Mouse (Mus musculus): ENCODE results near the gene Psmf1. TPM values are rescaled to one million over a fixed set of nuclear protein-coding genes. Genes with fewer than 3 reads are reported as not detected.
A peak's percentile ranks its signal among the peaks of the same experiment; 100 is the strongest.

Gene Psmf1
- total RNA-seq, 2 experiments from 2014 or later: 34.6 to 36.9 TPM

DNA sequence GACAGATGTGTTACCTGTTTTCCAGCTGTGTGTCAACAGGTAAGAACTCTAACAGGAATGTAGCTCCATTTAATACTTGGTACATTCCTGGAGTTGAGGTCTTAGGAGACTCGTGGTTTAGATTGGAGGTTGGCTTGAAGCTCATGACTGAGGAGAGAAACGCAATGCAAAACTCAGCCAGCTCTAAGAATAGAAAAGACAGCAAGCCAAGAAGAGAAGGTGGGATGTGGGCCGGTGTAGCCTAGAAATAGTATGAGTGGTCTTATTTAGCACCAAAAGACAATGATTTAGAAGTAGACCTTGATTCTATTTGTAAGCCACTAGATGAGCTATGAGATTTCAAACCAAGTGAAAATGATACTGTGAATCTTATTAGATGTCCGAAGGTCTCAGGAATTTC, 28.5 kb downstream of the Psmf1 start:
- no peak for DNase-seq (ENCODE audit: low spot score in 2 of 2)
- TF ChIP-seq CTCF (conservative IDR thresholded peaks at IDR 0.05): no peak
- Histone ChIP-seq H3K27ac (no peak overlapping the region), H3K4me3 (no peak overlapping the region)

DNA sequence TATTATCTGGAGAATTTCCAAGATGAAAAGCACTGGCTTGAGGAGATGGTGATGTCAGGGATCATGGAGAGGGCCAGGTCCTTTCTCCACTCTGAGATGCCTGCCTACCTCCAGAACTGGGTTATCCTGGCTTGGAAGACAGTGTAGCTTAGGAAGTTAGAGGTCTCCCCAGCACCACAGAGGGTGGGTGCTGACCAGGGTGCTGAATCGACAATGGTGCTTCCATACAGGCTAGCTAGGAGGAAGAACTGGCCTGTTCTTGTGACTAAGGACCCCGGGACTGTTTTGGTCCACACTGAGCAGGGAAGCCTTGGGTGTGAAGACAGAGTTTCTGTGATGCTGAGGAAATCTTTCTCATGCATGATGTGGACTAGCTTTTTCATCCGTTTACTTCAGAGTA, 31.3 kb downstream of the Psmf1 start:
- Histone ChIP-seq H3K27ac (no peak overlapping the region), H3K4me3 (no peak overlapping the region)
- no peak for DNase-seq (ENCODE audit: low spot score in 2 of 2)
- no peak for TF ChIP-seq CTCF (conservative IDR thresholded peaks at IDR 0.05)

- peak in 1 of 2 experiments; percentile 21 for DNase-seq (ENCODE audit: low spot score in 2 of 2)
- H3K4me3 ChIP-seq: peak overlapping the region; percentile 75
- TF ChIP-seq CTCF (conservative IDR thresholded peaks at IDR 0.05): no peak
- H3K27ac ChIP-seq: peak overlapping the region; percentile 68; the same call in 1 of the 2 replicates
Measured at GRCm38 (mm10) chr2:151702851-151703190, 41.2 kb downstream of the Psmf1 start.

- peak; percentile 19 to 57 for DNase-seq (ENCODE audit: low spot score in 2 of 2)
- peak; percentile 57 for TF ChIP-seq CTCF (conservative IDR thresholded peaks at IDR 0.05)
- H3K4me3 ChIP-seq: peak overlapping the region; percentile 75
- peak overlapping the region; percentile 68 for H3K27ac ChIP-seq
Measured at GRCm38 (mm10) chr2:151702146-151702850, 41.7 kb downstream of the Psmf1 start.

GRCm38 (mm10) chr2:151701231-151702145, 42.5 kb downstream of the Psmf1 start, which contains the start of gene Tmem74b:
Gene Tmem74b (plus strand): TSS chr2:151702008.
- no peak for DNase-seq (ENCODE audit: low spot score in 2 of 2)
- H3K27ac ChIP-seq: peak within 1 kb of the TSS; percentile 68
- peak within 1 kb of the TSS; percentile 75 for H3K4me3 ChIP-seq
- no peak for TF ChIP-seq CTCF (conservative IDR thresholded peaks at IDR 0.05)

DNA sequence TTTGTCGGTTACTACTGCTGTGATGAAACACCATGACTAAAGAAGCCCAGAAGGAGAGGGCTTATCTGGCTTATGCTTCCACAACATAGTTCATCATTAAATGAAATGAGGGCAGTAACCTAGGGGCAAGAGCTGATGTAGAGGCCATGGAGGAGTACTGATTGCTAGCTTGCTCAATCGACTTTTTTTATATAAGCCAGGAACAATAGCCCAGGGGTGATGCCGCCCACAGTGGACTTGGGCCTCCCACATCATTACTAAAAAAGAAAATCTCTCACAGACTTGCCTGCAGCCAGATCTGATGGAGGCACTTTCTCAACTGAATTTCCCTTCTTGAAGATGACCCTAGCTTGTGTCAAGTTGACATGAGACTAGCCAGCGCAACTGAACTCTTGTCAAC, 61.0 kb downstream of the Psmf1 start:
- H3K4me3 ChIP-seq: no peak overlapping the region
- no peak for TF ChIP-seq CTCF (conservative IDR thresholded peaks at IDR 0.05)
- no peak for DNase-seq (ENCODE audit: low spot score in 2 of 2)
- H3K27ac ChIP-seq: no peak overlapping the region

DNA sequence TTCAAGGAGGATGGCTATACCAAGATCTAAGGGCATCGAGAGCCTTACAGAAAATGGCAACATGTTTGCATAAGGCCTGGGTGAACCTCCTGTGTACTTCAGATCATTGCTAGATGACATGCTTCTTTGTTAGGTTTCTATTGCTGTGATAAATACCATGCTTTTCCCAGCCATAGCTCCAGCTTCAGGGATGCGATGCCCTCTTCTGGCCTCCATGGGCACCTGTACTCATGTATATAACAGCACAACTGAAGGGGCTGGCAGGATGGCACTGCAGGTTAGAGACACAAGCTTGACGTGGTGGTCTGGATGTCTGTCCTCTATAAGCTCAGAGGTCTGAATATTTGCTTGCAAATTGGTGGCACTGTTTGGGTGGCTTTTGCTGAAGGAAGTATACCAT, 61.6 kb downstream of the Psmf1 start:
- DNase-seq (ENCODE audit: low spot score in 2 of 2): no peak
- no peak overlapping the region for H3K27ac ChIP-seq
- peak; percentile 78 for TF ChIP-seq CTCF (conservative IDR thresholded peaks at IDR 0.05)
- no peak overlapping the region for H3K4me3 ChIP-seq

GRCm38 (mm10) chr2:151676234-151676633, 67.8 kb downstream of the Psmf1 start:
- H3K27ac ChIP-seq: no peak overlapping the region
- peak; percentile 6 to 23 for DNase-seq (ENCODE audit: low spot score in 2 of 2)
- TF ChIP-seq CTCF (conservative IDR thresholded peaks at IDR 0.05): peak; percentile 76
- H3K4me3 ChIP-seq: no peak overlapping the region

- Histone ChIP-seq H3K4me3 (no peak overlapping the region), H3K27ac (no peak overlapping the region)
- no peak for TF ChIP-seq CTCF (conservative IDR thresholded peaks at IDR 0.05)
- DNase-seq (ENCODE audit: low spot score in 2 of 2): no peak
Measured at GRCm38 (mm10) chr2:151670968-151671329, 73.0 kb downstream of the Psmf1 start.

GRCm38 (mm10) chr2:151670026-151670967, 73.7 kb downstream of the Psmf1 start:
- peak overlapping the region; percentile 41 for H3K4me3 ChIP-seq
- no peak for DNase-seq (ENCODE audit: low spot score in 2 of 2)
- TF ChIP-seq CTCF (conservative IDR thresholded peaks at IDR 0.05): no peak
- H3K27ac ChIP-seq: no peak overlapping the region

DNA sequence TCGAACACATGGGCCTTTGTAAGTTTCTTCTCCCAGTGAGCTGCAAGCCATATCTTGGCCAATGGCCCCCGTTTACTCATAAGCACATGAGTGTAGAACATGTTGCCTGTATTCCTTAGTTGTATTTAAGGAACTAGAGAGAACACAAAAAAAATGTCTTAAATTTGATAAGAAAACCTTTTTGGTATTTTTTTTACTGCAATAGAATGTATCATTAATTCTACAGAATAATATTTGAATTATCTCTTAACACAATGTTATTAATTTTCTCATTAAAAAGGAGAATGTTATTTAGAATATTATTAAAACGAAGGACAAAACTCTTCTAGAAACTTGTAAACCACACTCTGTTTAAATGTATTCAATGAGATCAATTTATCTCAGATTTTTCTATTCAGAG, 75.6 kb downstream of the Psmf1 start, which contains the start of gene Rad21l:
Gene Rad21l, minus strand, starts transcription at position 101 of the 400 bp plus-strand sequence.
- Histone ChIP-seq H3K27ac (no peak within 1 kb of the TSS), H3K4me3 (no peak within 1 kb of the TSS)
- no peak for TF ChIP-seq CTCF (conservative IDR thresholded peaks at IDR 0.05)
- no peak for DNase-seq (ENCODE audit: low spot score in 2 of 2)

Other genes starting within 250 kb of the Psmf1 start
- gene Fkbp1a, start 201.7 kb downstream of the Psmf1 start, total RNA-seq (2021): 100 to 1,000 TPM; 892 to 923 TPM
- 1 to 10 TPM; 1.4 to 2.1 TPM for gene Sdcbp2, start 171.6 kb downstream of the Psmf1 start, total RNA-seq (2021)
- gene Snph, start 111.6 kb downstream of the Psmf1 start, total RNA-seq (2021): 100 to 1,000 TPM; 401 to 415 TPM
- gene Rad21l, start 75.7 kb downstream of the Psmf1 start, total RNA-seq (2021): 1 to 10 TPM; 1.2 to 1.4 TPM
- gene Tmem74b, start 42.2 kb downstream of the Psmf1 start, total RNA-seq (2021): 1 to 10 TPM; 4.5 to 5.3 TPM
- gene Rspo4, start 98.7 kb upstream of the Psmf1 start, total RNA-seq (2021): not detected
- under 1 TPM in 1 of 2 experiments, not detected in 1; 0.20 TPM for gene Angpt4, start 167.0 kb upstream of the Psmf1 start, total RNA-seq (2021)
- gene Fam110a, start 236.0 kb upstream of the Psmf1 start, total RNA-seq (2021): 1 to 10 TPM; 7.8 to 8.0 TPM